Mouse (Mus musculus) right cerebral cortex, postnatal 36 days (tissue): ENCODE results near the gene Tbr1.

Experiments used
- DNase-seq, 2 experiments: peaks; one replicate each; pipeline ENCODE4 v3.0.0; 2022; ENCODE audit warnings: low spot score in 2 of 2, mixed read lengths in 1 of 2

Tbr1 gene

DNA sequence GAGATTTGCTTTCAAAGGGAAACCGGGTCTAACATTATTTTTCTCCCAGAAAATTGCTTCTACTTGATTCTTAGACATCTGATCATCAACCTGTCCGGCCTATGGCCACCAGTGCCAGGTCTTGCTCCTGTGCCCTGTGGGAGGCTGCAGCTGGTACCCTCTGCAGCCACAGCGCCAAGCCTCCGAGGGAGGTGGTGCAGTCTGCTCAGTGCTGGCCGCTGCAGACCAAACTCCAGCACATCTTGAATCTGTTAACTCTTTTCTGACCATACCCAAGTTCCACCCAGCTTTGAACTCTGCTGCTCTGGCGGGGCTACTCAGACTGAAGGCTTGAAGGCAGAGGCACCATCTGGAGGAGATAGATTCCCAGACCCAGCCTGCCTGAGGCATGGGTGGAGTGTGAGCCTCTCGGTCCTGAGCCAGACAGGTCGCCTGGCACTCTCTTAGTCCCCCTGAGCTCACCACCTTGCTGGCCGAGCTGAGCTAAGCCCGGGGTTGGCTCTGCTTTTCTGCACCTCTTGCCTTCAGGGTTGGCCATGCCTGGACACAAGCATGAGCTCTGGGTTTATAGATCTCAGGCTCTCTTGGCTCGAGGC, at the start of gene Tbr1:
Tbr1 (plus strand) TSS at position 275 of the 596 bp plus-strand sequence.
- DNase-seq = no peak

DNA sequence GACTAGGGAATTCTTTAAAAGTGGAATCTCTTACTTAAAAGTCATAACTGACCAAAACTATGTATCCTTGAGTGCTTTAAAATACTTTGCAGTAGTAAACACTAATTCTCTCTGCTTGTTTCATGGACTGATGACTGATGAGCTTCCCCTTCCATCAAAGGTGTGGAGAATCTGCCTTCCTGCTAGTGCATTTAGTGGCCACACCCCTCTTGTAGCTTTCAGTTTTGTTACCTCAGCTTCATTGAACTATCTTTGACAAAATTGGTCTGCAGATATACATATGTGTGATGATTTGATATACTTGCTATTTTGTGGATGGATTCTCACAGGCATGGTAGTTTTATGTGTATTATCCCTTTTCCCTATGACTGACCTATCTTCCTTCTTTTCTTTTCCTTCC, 47.7 kb upstream of the Tbr1 start:
- DNase-seq = no peak

DNA sequence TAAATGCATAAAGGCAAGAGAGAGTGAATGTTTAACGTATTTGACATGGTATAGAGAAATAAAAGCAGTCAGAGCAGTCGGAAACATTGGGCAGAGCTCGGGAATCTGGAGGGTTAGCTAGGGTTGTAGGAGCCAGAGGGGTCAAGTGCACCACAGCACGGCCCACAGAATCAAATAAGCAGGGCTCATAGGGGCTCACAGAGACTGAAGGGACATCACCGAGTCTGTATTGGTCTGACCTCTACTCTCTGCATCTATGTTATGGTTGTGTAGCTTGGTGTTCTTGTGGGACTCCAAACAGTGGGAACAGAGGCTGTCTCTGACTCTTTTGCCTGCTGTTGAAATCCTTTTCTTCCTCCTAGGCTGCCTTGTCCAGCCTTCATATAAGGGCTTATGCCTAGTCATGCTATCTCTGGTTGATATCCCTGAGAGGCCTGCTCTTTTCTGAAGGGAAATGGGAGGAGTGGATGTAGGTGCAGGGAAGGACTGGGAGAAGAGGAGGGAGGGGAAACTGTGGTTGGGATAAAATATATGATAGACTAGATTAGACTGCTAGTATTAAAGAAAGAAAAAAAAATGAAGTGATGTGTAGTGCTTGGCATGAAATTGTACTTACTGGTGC, 43.4 kb upstream of the Tbr1 start:
- no peak for DNase-seq

DNA sequence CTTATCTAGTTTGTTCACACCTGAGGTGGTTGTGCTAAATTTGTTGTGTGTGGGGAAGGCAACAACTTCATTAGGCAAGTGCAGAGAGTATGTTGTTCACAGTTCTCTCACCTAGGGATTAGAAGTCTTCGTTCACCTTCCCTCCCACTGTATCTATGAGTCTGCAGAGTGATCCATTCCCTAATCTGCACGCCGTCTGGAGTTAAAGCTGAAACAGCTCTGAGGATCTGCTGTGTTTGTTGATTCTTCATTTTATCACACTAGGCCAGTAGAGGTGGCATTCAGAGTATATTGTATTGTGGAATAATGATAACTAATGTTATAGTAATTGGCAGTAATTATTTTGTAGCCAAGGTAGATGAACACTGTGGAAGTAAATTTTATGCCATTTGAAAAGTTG, 42.7 kb upstream of the Tbr1 start:
- DNase-seq = no peak

DNA sequence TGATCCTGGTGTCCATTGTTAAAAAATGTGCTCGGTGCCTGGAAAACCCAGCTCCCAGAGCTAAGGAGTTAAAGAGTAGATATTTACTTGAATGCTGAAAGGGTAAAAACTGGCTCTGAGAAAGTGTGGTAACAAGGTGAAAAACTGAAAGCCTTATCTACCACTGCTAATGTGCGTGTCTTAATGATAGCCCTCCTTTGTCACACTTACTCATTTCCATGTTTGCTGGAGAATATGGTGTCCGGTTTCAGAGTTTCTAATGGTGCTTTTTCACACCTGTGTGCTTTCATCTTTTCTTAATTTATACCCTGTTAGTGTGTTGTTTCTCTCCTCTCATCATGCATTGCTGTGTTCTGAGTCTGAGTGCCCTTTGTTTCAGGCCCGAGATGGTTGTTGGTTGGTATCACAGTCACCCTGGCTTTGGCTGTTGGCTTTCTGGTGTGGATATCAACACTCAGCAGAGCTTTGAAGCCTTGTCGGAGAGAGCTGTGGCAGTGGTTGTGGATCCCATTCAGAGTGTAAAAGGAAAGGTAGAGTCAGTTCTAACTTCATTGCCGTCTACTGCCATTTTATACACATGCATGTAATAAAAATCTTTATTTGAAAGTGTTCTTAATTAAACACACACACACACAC, 38.1 kb upstream of the Tbr1 start:
- DNase-seq = no peak

DNA sequence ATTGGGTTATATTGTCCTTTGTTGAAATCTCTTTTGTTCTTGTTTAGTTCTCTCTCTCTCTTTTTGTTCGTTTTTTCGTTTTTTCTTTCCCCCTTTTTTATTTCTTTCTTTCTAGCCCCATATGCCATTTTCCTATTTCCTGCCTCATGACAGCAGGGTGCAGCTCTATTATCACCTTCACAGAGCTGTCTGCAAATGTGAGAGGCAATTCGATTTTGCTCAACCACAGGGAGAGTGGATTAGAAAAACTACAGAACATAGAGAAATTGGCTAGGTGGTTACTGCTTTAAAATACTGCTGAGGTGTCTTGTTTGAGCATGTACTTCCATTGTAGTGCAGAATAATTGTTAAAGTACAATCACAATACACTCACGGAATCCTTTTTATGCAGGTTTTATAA, 37.2 kb upstream of the Tbr1 start:
- DNase-seq = no peak

DNA sequence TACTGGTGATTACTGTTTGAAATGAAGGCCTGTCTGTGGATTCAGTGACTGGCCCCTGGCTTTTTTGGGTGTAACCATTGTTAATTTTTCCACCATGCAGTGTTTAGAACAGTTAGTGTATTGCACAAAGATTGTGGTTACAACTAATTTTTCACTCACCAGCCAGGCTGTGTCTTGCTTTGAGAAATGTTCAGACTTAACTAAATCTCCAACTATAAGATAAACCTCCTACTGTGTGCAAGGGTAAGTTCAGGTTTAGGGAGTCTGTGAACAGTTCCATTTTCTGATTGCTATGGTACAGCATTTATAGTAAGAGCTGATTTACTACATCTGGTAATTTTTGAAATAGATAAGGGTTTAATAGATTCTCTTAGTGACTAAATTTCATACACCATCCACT, 21.9 kb upstream of the Tbr1 start:
- no peak for DNase-seq

DNA sequence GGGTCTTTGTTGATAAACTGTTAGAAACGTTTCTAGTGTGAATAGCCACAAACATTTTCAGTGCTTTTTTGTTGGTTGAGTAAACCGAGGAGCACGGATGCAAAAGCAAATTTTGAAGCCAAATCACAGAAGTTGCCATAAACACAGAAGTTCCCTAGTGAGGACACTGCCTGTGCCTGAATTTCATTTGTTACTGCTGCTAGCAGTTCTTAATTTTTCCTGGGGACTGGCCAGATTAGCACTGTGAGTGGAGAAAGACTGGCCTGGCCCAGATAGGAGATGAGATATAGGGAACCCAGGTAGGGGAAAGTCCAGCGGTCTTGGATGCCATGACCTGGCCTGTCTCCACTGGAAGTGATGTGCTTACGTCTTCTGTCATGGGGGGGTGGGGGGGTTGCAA, 7.8 kb upstream of the Tbr1 start:
- no peak for DNase-seq

DNA sequence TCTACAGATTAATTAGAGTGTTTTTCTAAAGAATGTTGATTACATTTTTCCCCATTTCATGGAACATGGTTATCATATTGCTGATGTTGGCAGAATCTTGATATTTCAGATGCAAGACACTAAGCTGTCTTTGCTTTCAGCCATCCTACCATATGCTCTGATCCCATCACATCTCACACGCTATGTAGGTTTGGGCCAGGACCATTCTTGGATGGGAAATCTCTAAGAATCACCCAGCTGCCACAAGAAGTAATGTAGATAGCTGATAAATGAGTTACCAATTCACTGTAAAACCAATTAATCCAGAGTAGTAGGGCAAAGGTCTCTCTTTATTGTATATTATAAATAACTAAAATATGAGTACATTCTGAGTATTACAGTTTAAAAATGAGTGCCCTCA, 4.7 kb upstream of the Tbr1 start:
- no peak for DNase-seq

DNA sequence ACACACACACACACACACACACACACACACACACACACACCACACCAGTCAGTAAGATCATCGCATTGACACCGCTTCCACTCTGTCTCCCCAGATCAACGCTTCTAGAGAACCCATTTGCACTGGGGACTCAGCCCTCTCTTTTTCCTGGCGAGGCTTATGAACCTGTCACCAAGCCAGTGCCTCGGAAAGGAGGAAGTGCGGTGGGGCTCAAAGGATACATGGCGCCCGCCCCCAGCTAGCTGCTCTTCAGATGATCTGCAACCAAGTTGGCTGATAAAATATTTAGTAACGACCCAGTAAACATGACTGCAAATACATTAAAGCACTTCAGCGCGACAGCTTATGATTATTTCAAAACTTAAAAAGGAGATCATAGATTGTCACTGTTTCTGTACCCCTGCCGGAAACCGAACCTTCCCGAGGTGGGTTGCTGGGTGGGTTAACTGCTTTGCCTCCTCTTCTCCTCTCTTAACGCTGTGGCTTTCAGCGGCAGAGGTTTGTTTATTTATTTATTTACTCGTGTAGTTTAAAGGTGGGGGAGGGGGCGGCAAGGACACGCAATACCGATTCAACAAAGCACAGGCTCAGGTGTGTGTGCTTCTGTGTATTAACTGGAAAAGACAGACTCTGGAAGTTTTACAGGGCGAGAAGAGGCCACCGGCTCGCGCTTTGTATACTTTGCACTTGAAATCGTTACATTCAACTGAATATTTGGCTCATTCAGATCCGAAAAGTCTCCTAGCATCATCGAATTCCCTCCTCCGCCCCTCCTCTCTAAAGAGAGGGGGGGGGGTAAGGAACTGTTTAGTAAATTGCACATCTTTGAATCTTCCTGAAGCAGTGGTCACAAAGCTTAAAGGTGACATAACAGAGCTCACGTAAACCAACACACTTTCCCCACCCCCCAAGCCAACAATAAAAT, 975 bp downstream of the Tbr1 start:
- DNase-seq = no peak

DNA sequence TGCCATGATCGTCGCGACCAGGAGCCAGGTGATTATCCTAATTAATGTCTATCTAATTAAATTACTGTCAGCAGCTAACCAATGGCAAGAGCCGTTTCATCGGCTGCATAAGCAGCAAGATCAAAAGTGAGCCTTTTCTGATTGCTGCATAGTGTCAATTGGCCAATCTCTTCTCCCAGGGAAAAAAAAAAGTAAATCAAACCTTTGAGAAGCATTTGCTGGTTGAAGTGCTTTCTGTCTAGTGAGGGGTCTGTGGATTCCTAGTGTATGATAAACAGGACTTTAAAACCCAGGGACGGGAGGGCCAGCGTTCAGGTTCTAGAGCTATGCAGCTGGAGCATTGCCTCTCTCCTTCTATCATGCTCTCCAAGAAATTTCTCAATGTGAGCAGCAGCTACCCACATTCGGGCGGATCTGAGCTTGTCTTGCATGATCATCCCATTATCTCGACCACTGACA, 1.7 kb downstream of the Tbr1 start:
- DNase-seq = no peak

DNA sequence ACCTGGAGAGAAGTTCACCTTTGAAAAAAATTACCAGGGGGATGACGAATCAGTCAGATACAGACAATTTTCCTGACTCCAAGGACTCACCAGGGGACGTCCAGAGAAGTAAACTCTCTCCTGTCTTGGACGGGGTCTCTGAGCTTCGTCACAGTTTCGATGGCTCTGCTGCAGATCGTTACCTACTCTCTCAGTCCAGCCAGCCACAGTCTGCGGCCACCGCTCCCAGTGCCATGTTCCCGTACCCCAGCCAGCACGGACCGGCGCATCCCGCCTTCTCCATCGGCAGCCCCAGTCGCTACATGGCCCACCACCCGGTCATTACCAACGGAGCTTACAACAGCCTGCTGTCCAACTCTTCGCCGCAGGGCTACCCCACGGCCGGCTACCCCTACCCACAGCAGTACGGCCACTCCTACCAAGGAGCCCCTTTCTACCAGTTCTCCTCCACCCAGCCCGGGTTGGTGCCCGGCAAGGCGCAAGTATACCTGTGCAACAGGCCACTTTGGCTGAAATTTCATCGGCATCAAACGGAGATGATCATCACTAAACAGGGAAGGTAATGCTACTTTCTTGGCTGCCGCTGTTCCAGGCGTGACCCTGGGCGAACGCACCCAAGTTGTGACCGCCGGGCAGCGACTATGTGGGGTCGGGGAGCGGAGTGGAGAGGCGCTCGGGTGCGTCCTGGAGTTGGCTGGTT, 2.3 kb downstream of the Tbr1 start:
- no peak for DNase-seq

DNA sequence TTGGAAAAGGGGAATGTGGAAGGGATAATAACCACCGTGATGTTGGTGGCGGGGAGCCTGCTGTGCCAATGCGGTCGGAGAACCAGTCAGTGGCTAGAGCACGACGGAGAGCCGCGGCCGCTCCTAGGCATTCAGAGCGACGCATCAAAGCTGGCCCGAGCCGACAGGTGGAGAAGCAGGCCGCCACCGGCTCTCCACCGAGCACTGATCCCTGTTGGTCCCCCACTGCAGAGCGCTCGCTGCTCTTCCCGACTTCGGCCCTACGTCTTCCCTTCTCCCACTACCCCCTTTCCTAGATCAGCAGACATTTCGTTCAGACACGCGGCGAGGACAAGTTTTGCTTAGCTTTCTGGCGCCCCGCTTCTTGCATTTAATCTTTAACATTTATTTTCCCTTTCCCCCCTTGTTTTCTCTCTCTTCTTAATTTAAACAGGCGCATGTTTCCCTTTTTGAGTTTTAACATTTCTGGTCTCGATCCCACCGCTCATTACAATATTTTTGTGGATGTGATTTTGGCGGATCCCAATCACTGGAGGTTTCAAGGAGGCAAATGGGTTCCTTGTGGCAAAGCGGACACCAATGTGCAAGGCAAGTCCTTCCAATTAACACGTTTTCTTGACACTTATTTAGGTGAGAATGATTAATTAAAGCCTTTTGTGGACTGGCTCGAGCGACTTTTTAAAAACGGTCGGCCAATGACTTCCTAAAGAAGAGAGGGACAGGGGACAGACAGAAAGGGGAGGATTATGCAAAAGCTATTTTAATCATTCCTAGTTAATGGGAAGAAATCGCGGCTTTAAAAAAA, 3.0 kb downstream of the Tbr1 start:
- DNase-seq = no peak

DNA sequence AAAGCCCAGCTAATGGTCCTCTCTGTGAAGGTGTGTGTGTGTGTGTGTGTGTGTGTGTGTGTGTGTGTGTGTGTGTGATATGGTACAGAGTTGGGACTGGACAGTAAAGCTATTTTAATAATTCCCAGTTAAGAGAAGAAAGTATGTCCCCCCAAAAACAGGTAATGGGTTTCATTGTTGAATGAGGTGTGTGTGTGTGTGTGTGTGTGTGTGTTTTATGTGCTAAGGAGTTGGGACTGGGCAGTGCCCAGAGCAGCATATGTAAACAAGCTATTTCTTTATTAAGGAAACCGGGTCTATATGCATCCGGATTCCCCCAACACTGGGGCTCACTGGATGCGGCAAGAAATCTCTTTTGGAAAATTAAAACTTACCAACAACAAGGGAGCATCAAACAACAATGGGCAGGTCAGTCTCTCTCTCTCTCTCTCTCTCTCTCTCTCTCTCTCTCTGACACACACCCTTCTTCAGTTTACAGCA, 3.7 kb downstream of the Tbr1 start:
- DNase-seq = no peak

DNA sequence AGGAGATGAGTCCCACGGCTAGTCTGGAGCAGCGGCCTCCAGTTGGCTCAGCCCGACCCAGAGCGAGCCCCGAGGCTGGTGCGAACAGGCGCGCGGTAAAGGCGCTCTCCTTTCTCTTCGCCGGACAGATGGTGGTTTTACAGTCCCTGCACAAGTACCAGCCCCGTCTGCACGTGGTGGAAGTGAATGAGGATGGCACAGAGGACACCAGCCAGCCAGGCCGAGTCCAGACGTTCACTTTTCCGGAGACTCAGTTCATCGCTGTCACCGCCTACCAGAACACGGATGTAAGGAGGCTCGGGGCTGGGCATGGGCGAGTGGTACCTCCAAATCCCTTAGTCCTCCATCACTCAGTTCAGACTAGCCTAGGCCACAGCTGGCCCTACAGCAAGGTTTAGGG, 4.4 kb downstream of the Tbr1 start:
- DNase-seq = no peak

DNA sequence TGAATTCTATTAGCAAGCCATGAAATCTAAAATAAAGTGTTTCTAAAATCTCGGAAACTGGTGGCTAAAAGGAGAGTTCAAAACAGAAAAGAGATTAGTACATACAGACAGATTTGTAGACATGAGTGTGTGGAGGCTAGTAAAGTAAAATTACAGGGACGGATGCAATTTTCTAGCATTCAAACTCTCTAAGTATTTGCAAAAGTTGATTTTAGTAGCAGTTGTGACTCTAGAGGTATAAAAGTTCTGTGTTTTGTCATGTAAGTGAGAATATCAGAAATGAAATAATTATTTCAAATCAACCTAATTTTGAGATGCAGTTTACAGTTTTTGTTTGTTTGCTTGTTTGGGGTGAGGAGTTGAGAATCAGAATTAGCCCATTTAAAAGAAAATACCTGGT, 5.1 kb downstream of the Tbr1 start:
- no peak for DNase-seq

DNA sequence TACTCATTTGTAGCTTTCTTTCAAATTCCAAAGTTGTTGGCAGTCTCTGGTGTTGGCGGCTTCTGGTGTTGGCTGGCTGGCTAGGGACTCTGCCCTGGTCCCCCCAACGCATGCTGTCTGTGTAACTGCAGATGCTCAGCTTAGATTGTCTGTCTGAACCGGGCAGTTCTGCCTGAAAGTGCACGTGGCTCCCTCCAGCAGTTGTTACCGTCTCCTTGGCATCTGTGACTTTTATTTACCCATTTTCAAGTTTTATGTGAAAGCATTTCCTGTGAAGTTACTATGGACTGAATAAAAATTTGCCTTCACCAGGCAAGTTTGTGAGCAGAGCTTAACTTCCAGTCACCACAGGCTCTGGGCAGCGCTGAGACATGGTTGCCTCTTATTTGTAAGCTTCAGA, 6.0 kb downstream of the Tbr1 start:
- no peak for DNase-seq

DNA sequence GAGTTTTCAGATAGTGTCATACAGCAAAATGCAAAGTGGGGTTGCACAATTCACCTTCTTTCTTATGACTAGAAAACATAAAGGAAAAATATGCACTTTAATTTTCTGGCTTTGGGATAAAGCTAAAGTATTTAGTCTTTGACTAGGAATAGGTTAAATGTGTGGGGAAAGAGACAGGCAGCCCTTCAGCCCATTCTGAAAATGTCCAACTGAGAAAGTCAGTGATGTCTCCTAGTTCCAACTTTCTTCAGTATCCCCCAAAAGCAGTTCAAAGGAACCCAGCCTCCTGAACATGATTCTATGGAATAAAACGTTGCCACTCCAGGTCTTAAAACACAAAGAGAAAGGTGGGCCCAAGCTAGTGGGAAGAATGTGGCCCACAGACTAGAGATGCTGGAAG, 6.7 kb downstream of the Tbr1 start:
- DNase-seq = no peak

DNA sequence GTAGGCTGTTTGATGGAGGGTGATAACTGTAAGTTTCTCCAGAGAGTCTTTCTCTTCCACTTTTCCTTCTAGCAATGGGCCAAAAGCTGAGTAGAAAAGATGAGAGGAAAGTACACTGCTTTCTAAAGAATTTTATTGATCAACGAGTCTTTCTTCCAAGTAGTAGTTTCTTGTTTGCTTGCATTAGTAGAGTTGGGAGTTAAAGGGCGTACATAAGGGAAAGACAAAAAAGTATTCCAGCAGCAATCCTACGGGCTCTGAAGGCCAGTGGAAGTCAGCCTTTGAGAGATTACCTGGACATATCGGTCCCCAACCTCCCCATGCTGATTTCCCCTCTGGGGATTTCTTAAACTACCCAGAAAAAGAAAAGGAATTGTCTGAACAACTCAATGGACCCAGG, 8.0 kb downstream of the Tbr1 start:
- no peak for DNase-seq

DNA sequence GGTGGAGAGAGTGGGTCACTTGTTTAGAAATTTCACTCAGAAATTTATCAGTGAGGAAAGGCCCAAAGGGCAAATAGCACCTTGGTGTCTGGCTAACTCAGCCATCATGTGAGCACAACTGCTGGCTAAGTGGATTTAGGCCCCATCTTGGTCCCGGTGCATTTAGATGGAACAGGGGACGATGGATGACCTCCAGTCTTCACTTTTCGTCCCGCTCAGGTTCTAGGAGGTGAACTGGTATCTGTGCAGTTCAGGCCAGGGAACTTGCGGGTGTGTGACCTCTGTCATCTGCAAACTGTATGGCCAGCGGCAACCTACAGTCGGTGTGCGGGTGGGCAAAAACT, 8.4 kb downstream of the Tbr1 start:
- DNase-seq = no peak
